Mouse (Mus musculus) olfactory bulb, adult 2 months (tissue): ENCODE data around the gene Kifc5b.

ENCODE experiments used
- CTCF ChIP-seq: fragments of 200-500 bp; IDR thresholded peaks from 2 replicates; pipeline ENCODE4 v1.5.1; 2012; ENCODE audit warnings: low read depth, mild to moderate bottlenecking, low read length, moderate library complexity; ENCODE audit not compliant: insufficient read depth
- POLR2A ChIP-seq: fragments of 200-500 bp; IDR thresholded peaks from 2 replicates; pipeline ENCODE4 v1.6.1; 2012; ENCODE audit warnings: mild to moderate bottlenecking, low read depth, low read length, moderate library complexity; ENCODE audit not compliant: insufficient read depth

- TF ChIP-seq CTCF (peak; percentile 91), POLR2A (no peak)
Observed at GRCm38 (mm10) chr17:26886047-26886749, 30.7 kb upstream of the Kifc5b start.
